Mouse (Mus musculus): ENCODE results near the gene Ddi2. TPM values are rescaled to one million over a fixed set of nuclear protein-coding genes. Genes with fewer than 3 reads are reported as not detected.

Ddi2 gene
- 55.0 TPM for polyA plus RNA-seq (2017; shearing (Covaris generic))

DNA sequence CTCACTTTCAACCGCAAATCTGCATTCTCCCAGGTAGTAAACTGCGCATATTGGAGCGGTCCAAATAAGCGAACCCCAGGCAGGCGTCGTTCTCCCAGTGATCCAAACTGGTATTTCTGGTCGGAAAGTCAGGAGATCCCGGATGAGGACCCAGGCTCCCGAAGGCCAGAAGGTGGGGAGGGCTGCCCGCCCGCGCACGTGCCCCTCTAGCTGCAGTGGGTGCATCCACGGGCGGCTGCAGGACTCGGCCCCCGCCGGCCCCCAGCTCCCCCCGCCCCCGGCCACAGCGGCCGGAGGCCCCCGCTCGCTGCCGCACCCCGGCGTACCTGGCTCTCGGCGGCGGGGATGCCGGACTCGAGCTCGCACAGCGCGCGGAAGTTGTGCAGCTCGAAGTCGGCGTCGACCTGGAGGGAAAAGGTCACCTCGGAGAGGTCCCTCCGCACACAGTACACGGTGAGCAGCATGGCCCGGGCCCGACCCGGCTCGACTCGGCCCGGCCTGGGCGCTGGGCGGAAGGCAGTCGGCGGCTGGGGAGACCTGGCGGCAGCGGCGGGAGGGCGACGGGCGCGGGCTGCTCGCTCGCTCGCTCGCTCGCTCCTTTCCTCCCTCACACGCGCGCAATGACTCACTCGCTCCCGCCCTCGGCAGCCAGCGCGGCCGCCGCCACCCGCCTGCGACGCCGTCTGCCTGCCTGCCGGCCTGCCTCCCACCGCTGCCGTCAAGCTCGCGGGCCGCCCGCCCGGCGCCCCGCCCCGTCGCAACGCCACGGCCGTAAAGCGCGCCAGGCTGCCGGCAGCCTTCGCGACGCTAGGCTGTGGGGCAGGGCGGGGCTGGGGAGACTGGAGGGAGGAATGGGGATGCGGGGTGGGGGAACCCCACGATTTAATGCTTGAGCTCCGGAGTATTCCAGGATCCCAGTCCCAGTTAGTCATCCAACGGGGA is at the start of gene Ddi2:
Gene Ddi2 (minus strand): TSS at position 689 of the 942 bp plus-strand sequence.

DNA sequence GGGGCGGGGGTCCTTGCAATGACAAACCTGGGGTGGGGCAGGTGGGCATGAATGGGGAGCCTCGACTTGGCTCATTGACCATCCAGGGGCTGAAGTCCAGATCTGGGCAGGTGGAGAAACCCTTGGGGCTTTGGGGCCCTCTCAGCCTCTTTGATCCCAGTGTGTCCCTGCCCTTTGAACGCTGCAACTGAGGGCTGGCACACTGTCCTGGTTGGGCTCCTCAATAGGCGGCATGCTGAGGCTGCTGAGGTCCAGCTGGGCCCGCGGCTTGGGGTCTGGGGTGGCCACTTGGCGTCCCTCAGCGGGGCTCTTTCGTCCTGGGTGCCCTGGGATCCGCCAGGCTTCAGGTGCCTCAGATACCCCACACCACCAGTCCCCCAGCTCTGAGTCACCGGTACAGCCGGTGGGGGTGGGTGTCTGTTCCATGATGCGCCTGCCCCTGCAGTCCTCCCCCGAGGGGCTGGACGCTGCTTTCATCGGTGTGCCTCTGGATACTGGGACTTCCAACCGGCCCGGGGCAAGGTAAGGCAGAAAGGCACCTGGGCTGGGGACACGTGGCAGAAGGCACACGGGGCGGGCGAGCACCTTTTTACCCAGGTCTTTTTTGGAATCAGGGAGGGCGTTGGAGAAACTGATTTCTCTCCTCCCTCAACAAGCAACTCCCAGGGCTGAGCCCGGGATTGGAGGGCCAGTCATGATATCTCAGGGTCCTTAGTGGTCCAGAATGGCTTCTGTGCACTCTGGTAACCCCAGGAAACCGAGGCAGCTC is 23.5 kb upstream of the Ddi2 start, which contains the start of gene Agmat:
Gene Agmat (plus strand): TSS at position 95 of the 769 bp plus-strand sequence.

DNA sequence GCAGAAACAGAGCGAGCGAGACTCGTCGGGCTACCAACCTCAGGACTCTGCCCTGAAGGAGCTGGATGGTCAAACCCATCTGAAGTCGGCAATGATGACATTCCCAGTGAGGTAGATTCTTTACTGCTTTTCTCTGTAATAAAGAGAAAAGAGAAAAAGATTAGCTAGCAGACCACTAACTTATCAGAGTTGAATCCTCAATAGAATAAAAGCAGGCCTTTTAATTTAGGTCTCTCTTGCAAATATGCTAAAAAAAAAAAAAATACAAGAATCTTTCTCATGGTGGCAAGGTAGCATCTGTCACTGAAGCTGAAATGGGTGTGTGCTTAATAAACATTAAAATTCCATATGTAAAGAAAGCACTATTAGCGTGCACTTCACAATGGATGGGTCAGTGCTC is 37.7 kb downstream of the Ddi2 start, which contains the start of gene Rsc1a1:
Gene Rsc1a1 (minus strand): TSS at position 101 of the 400 bp plus-strand sequence.

DNA sequence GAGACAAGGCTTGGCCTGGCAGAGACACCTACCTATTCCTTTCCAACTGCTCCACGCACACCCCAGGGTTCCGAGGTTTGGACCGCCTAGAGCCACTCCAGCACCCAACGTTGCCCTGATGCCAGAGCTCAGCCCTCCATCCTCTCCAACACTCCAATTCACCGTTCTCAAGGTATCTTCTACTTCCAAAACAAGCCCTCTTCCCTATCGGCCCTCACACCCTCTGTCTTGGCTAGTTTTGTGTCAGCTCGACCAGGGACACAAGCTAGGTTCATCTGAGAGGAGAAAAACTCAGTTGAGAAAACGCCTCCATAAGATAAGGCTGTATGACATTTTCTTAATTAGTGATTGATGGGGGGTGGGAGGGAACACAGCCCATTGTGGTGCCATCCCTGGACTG is 58.4 kb downstream of the Ddi2 start, which contains the start of gene Plekhm2:
Gene Plekhm2 (minus strand): TSS at position 101 of the 400 bp plus-strand sequence.

Other genes starting within 250 kb of the Ddi2 start
- gene Spen, start 184.8 kb downstream of the Ddi2 start, polyA plus RNA-seq (2017; shearing (Covaris generic)): 32.1 TPM
- not detected for gene Fblim1, start 117.3 kb downstream of the Ddi2 start, polyA plus RNA-seq (2017; shearing (Covaris generic))
- gene Tmem82, start 104.8 kb downstream of the Ddi2 start, polyA plus RNA-seq (2017; shearing (Covaris generic)): not detected
- not detected for gene Slc25a34, start 99.6 kb downstream of the Ddi2 start, polyA plus RNA-seq (2017; shearing (Covaris generic))
- gene Plekhm2, start 58.5 kb downstream of the Ddi2 start, polyA plus RNA-seq (2017; shearing (Covaris generic)): 11.3 TPM
- gene Rsc1a1, start 37.8 kb downstream of the Ddi2 start, polyA plus RNA-seq (2017; shearing (Covaris generic)): 3.4 TPM
- gene Agmat, start 23.3 kb upstream of the Ddi2 start, polyA plus RNA-seq (2017; shearing (Covaris generic)): not detected
- gene Dnajc16, start 67.5 kb upstream of the Ddi2 start, polyA plus RNA-seq (2017; shearing (Covaris generic)): 2.7 TPM
- 8.6 TPM for gene Casp9, start 70.2 kb upstream of the Ddi2 start, polyA plus RNA-seq (2017; shearing (Covaris generic))
- not detected for gene Cela2a, start 102.7 kb upstream of the Ddi2 start, polyA plus RNA-seq (2017; shearing (Covaris generic))
- not detected for gene Ctrc, start 122.9 kb upstream of the Ddi2 start, polyA plus RNA-seq (2017; shearing (Covaris generic))
- gene Efhd2, start 151.5 kb upstream of the Ddi2 start, polyA plus RNA-seq (2017; shearing (Covaris generic)): 59.9 TPM